Mouse (Mus musculus) stomach, embryonic 14.5 days (tissue): Measurements from ENCODE around the gene N4bp2l1. TPM values are rescaled to one million over a fixed set of nuclear protein-coding genes. Genes with fewer than 3 reads are reported as not detected.

Source experiments
- ATAC-seq: fragments of 200-750 bp; cut with Nextera tagmentation; 2 replicates; pipeline ENCODE4 v1.8.0; 2017; ENCODE audit warnings: low read depth, moderate TSS enrichment; ENCODE audit not compliant: insufficient number of reproducible peaks, insufficient read depth, low FRiP score
- H3K27ac ChIP-seq: fragments of 300-500 bp; sonication (generic); 2 replicates; pipeline ENCODE4 v1.5.1; 2014; ENCODE audit warnings: mild to moderate bottlenecking, low read length, moderate library complexity, mixed read lengths
- H3K27me3 ChIP-seq: fragments of 300-500 bp; sonication (generic); 2 replicates; pipeline ENCODE4 v1.6.1; 2014; ENCODE audit warnings: low read length, control low read depth, mixed read lengths; ENCODE audit not compliant: control insufficient read depth, insufficient read depth
- H3K36me3 ChIP-seq: fragments of 300-500 bp; sonication (generic); 2 replicates; pipeline ENCODE4 v1.6.1; 2014; ENCODE audit warnings: mild to moderate bottlenecking, control low read depth, low read length, moderate library complexity, mixed read lengths; ENCODE audit not compliant: control insufficient read depth, insufficient read depth
- H3K4me1 ChIP-seq: fragments of 300-500 bp; sonication (generic); 2 replicates; pipeline ENCODE4 v1.6.1; 2014; ENCODE audit warnings: low read length, control low read depth, mixed read lengths; ENCODE audit not compliant: control insufficient read depth, insufficient read depth
- H3K4me2 ChIP-seq: fragments of 300-500 bp; sonication (generic); replicated peaks from 2 replicates; pipeline ENCODE4 v1.6.1; 2014; ENCODE audit warnings: low read depth, low read length, control low read depth
- H3K4me3 ChIP-seq: fragments of 300-500 bp; sonication (generic); 2 replicates; pipeline ENCODE4 v1.5.1; 2014; ENCODE audit warnings: low read depth, low read length, control low read depth
- H3K9ac ChIP-seq: fragments of 300-500 bp; sonication (generic); replicated peaks from 2 replicates; pipeline ENCODE4 v1.6.1; 2014; ENCODE audit warnings: low read depth, mild to moderate bottlenecking, control low read depth, low read length, moderate library complexity, mixed read lengths
- H3K9me3 ChIP-seq: fragments of 300-500 bp; sonication (generic); 2 replicates; pipeline ENCODE4 v1.6.1; 2016; ENCODE audit warnings: low read depth, low read length, control low read depth; ENCODE audit not compliant: control insufficient read depth
- WGBS: fragments of 180-500 bp; shearing (Covaris S2); extraction: QIAGEN DNeasy Blood & Tissue Kit; methylation state at CpG from one replicate; pipeline ENCODE4 v1.1.7; 2014; 5-methylcytosine and 5-hydroxymethylcytosine counted together
- polyA plus RNA-seq: library from polyadenylated mRNA; unstranded; fragments of >200 nt; fragmentation: Nextera tagmentation; extraction: Ambion mirVana; gene quantifications from 2 replicates; pipeline ENCODE4 v1.2.1, GENCODE M21; 2014

N4bp2l1 gene
- polyA plus RNA-seq, 1 experiment from 2014 or later, result 8.3 TPM

GRCm38 (mm10) chr5:150522867-150523234 is 74.1 kb downstream of the N4bp2l1 start:
- no peaks in the 10 kb centered on the region for H3K27me3 ChIP-seq
- ATAC-seq, result no peak
- 0 out of 2 replicates have a peak, but pooled peaks cover 4% of the 10 kb centered on the region for H3K4me1 ChIP-seq
- peak overlapping the region; percentile 88 for H3K9ac ChIP-seq
- H3K27ac ChIP-seq, result peak overlapping the region; percentile 89
- peak overlapping the region; percentile 56 for H3K4me2 ChIP-seq
- peak overlapping the region; percentile 79 for H3K4me3 ChIP-seq
- 7% methylated on average over 11 of the region's 11 CpGs for WGBS
- H3K9me3 ChIP-seq, result no peaks in the 10 kb centered on the region
- no peaks in the 10 kb centered on the region for H3K36me3 ChIP-seq

GRCm38 (mm10) chr5:150521937-150522866 is 74.8 kb downstream of the N4bp2l1 start, which contains the start of gene Brca2:
TSS of gene Brca2 (plus strand) at chr5:150522630.
- H3K27me3 ChIP-seq, result no peaks in the 10 kb centered on the region
- peak within 1 kb of the TSS; percentile 56 for H3K4me2 ChIP-seq
- H3K4me1 ChIP-seq, result 0 out of 2 replicates have a peak, but pooled peaks cover 4% of the 10 kb centered on the region
- WGBS, result 5% methylated on average over 63 of the region's 63 CpGs
- no peaks in the 10 kb centered on the region for H3K9me3 ChIP-seq
- peak; percentile 91 for ATAC-seq
- H3K9ac ChIP-seq, result peak within 1 kb of the TSS; percentile 88
- peak within 1 kb of the TSS; percentile 89 for H3K27ac ChIP-seq
- H3K36me3 ChIP-seq, result no peaks in the 10 kb centered on the region
- peak within 1 kb of the TSS; percentile 79 for H3K4me3 ChIP-seq

Other genes starting within 250 kb of the N4bp2l1 start
- not detected in 2 replicates for gene Zar1l, start 79.0 kb downstream of the N4bp2l1 start, polyA plus RNA-seq
- gene Brca2, start 74.6 kb downstream of the N4bp2l1 start, polyA plus RNA-seq, result 25.4 and 33.1 TPM in 2 replicates
- 44.4 and 53.3 TPM in 2 replicates for gene N4bp2l2, start 69.0 kb upstream of the N4bp2l1 start, polyA plus RNA-seq
- gene Pds5b, start 76.6 kb upstream of the N4bp2l1 start, polyA plus RNA-seq, result 52.9 and 55.6 TPM in 2 replicates